Mouse (Mus musculus) stomach, embryonic 14.5 days (tissue): ENCODE results near the gene Pidd1. TPM values are rescaled to one million over a fixed set of nuclear protein-coding genes. Genes with fewer than 3 reads are reported as not detected.
A peak's percentile ranks its signal among the peaks of the same experiment; 100 is the strongest.

ENCODE experiments used
- ATAC-seq: fragments of 200-750 bp; cut with Nextera tagmentation; 2 replicates; pipeline ENCODE4 v1.8.0; 2017; ENCODE audit warnings: low read depth, moderate TSS enrichment; ENCODE audit not compliant: insufficient number of reproducible peaks, insufficient read depth, low FRiP score
- H3K27ac ChIP-seq: fragments of 300-500 bp; sonication (generic); 2 replicates; pipeline ENCODE4 v1.5.1; 2014; ENCODE audit warnings: mild to moderate bottlenecking, low read length, moderate library complexity, mixed read lengths
- H3K27me3 ChIP-seq: fragments of 300-500 bp; sonication (generic); 2 replicates; pipeline ENCODE4 v1.6.1; 2014; ENCODE audit warnings: low read length, control low read depth, mixed read lengths; ENCODE audit not compliant: control insufficient read depth, insufficient read depth
- H3K36me3 ChIP-seq: fragments of 300-500 bp; sonication (generic); 2 replicates; pipeline ENCODE4 v1.6.1; 2014; ENCODE audit warnings: mild to moderate bottlenecking, control low read depth, low read length, moderate library complexity, mixed read lengths; ENCODE audit not compliant: control insufficient read depth, insufficient read depth
- H3K4me1 ChIP-seq: fragments of 300-500 bp; sonication (generic); 2 replicates; pipeline ENCODE4 v1.6.1; 2014; ENCODE audit warnings: low read length, control low read depth, mixed read lengths; ENCODE audit not compliant: control insufficient read depth, insufficient read depth
- H3K4me2 ChIP-seq: fragments of 300-500 bp; sonication (generic); replicated peaks from 2 replicates; pipeline ENCODE4 v1.6.1; 2014; ENCODE audit warnings: low read depth, low read length, control low read depth
- H3K4me3 ChIP-seq: fragments of 300-500 bp; sonication (generic); 2 replicates; pipeline ENCODE4 v1.5.1; 2014; ENCODE audit warnings: low read depth, low read length, control low read depth
- H3K9ac ChIP-seq: fragments of 300-500 bp; sonication (generic); replicated peaks from 2 replicates; pipeline ENCODE4 v1.6.1; 2014; ENCODE audit warnings: low read depth, mild to moderate bottlenecking, control low read depth, low read length, moderate library complexity, mixed read lengths
- H3K9me3 ChIP-seq: fragments of 300-500 bp; sonication (generic); 2 replicates; pipeline ENCODE4 v1.6.1; 2016; ENCODE audit warnings: low read depth, low read length, control low read depth; ENCODE audit not compliant: control insufficient read depth
- WGBS: fragments of 180-500 bp; shearing (Covaris S2); extraction: QIAGEN DNeasy Blood & Tissue Kit; methylation state at CpG from one replicate; pipeline ENCODE4 v1.1.7; 2014; 5-methylcytosine and 5-hydroxymethylcytosine counted together
- polyA plus RNA-seq: library from polyadenylated mRNA; unstranded; fragments of >200 nt; fragmentation: Nextera tagmentation; extraction: Ambion mirVana; gene quantifications from 2 replicates; pipeline ENCODE4 v1.2.1, GENCODE M21; 2014

Gene Pidd1
- polyA plus RNA-seq, 1 experiment from 2014 or later: 8.5 TPM

DNA sequence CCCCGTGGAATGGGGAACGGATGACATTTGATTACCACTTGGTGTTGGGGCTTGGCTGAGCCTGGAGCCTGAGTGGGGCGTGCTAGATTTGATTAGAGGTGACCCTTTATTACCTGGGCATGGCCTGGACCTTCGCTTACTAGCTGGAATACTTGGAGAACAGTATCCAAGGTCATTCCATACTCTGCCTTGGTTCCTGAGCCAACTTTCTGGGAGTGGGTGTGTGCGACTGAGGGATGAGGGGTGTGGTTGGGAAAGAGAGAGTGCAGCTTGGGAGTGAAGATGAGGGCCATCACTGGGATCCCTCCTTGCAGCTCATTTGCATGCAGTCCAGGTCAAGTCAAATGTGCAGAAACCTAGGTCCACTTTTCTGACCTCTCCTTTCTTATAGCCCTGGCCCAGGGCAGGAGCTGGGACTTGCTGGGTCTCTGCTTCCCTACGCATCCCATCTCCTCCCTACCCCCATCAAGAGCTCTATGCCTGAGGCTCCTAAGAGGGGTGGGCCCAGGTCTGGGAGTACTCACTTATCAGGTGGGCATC is 39.4 kb upstream of the Pidd1 start:
- H3K9me3 ChIP-seq: no peaks in the 10 kb centered on the region
- no peak overlapping the region for H3K4me3 ChIP-seq
- ATAC-seq: no peak
- 66% methylated on average over 6 of the region's 6 CpGs for WGBS
- no peak overlapping the region for H3K27ac ChIP-seq
- H3K27me3 ChIP-seq: 0 out of 2 replicates have a peak, but pooled peaks cover 3% of the 10 kb centered on the region
- H3K4me1 ChIP-seq: peaks cover 12% of the 10 kb centered on the region
- H3K4me2 ChIP-seq: no peak overlapping the region
- no peaks in the 10 kb centered on the region for H3K36me3 ChIP-seq
- H3K9ac ChIP-seq: no peak overlapping the region

DNA sequence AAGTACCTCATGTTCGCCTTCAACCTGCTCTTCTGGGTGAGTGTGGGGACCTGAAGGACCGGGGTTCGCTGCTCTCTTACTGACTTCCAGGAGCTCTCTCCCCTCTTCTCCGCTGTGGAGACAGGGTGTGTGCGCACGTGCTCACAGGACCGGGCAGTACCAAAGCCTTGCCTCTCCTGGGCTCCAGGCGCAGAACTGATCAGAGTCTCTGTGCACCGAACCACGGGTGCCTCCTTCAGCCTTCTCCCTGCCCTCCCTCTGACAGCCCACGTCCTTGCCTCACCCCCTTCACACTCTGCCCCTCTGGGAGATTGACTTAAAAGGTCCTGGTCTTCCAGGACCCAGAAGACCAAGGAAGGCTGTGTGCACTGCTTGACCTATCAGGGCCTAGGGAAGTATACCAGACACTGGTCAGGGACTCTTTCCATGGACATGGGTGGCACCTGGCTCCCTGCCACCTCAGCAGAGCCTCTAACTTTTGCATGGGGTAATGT is 38.8 kb upstream of the Pidd1 start:
- Histone ChIP-seq H3K9me3 (no peaks in the 10 kb centered on the region), H3K9ac (peak overlapping the region; percentile 25; the same call in 1 of the 2 replicates)
- 15% methylated on average over 11 of the region's 11 CpGs for WGBS

DNA sequence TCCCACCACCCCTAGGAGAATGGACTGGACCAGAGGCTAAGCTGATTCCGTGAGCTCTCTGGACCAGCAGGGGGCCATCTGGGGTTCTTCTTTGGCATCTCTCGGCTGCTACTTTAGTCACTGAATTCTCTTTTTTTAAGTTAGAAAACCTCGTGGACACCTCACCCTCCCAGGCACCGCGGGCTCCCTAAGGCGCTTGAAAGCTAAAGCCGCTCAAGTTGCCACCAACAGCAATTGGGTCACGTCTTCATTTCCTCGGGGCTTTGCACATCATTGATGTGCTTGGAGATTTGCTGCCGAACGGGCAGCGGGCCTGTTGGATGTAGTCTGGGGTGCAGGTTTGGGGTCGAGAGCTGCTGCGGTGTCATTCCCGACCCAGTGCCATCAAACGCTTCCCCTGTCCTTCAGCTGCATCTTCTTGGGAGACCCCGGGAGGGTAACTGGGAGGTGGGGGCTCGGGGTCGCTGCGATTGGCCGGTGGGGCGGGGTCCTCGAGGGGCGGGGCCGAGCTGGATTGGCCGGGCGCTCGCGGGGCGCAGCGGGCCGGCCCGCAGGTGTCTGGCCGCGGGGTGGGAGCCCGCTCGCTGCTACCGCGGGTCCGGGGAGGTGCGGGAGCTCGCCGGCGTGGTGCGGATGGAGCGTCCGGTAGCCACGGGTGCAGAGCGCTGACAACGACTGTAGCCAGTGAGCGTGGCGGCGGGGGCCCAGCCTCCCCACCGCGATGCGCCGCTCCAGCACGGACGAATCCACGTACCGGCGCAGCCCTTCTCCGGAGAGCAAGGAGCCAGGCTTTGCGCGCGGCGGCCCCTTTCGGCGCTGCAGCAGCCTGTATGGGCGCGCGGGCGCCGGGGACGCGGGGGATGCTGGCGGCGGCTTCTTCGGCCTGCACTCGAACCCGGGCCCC is 37.9 kb upstream of the Pidd1 start:
- Histone ChIP-seq H3K9me3 (no peaks in the 10 kb centered on the region), H3K4me1 (peaks cover 26% of the 10 kb centered on the region), H3K27me3 (0 out of 2 replicates have a peak, but pooled peaks cover 3% of the 10 kb centered on the region), H3K4me3 (peak overlapping the region; percentile 40), H3K36me3 (no peaks in the 10 kb centered on the region), H3K27ac (no peak overlapping the region), H3K9ac (peak overlapping the region; percentile 25; the same call in 1 of the 2 replicates), H3K4me2 (peak overlapping the region; percentile 89)
- 1% methylated on average over 80 of the region's 81 CpGs for WGBS
- ATAC-seq: no peak

More for the DNA sequence above, 38.8 kb upstream of the Pidd1 start:
- Histone ChIP-seq H3K4me2 (peak overlapping the region; percentile 89), H3K27me3 (0 out of 2 replicates have a peak, but pooled peaks cover 3% of the 10 kb centered on the region), H3K4me1 (peaks cover 18% of the 10 kb centered on the region), H3K27ac (no peak overlapping the region), H3K36me3 (no peaks in the 10 kb centered on the region), H3K4me3 (peak overlapping the region; percentile 40)
- no peak for ATAC-seq

DNA sequence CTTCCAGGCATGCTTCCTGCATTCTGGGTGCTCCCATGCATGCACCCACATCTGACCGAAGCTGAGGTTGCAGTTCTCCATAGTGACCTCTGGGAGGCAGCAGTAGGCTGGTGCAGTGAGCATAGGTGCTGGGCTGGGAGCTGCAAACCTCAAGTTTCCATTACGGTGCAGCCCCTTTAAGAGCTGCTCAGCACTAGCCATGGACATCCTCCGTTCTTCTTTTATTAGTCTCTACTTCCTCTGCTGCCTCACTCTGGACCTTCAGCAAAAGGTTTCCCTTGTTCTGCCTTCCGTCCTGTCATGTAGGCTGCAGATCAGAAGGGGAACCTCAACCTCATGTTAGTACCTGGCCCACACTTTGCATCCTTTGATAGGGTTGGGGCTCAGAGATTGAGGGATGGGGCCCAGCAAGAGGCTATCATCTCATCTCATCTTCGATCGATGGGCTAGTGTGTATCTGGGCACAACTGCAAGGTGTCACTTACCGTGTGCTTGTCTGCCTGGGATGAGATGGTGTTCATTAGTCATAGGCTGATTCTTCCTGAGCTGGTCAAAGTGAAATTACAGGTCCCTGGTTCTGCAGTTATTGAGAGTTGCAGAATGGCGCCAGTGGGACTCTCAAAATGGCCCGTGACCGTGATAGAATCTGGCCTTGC is 37.1 kb upstream of the Pidd1 start:
- WGBS: 11% methylated on average over 10 of the region's 10 CpGs
- Histone ChIP-seq H3K4me2 (peak overlapping the region; percentile 89), H3K27me3 (0 out of 2 replicates have a peak, but pooled peaks cover 3% of the 10 kb centered on the region), H3K9ac (no peak overlapping the region), H3K27ac (no peak overlapping the region), H3K4me1 (peaks cover 30% of the 10 kb centered on the region), H3K9me3 (no peaks in the 10 kb centered on the region), H3K36me3 (no peaks in the 10 kb centered on the region), H3K4me3 (no peak overlapping the region)
- no peak for ATAC-seq

DNA sequence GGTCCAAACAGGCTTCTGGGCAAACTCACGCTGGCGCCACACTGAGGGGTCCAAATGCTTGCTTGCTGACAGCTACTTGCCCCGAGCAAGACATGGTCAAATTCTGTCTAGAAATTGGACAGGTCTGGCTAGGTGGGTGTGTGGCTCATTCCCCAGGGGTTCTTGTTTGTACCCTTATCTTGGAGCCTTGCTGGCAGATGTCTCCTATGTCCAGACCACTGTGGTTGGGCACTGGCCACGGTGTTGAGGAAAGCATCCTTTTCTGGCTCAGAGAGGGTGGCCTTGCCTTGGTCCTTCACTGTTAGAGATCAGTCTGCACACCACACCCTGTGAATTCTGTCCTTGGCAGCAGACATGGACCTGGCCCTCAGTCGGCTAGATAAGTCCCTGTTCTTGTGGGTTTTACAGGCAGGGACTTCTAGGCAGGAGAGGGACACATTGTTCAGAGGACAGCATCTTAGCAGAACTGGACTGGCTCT is 34.5 kb upstream of the Pidd1 start:
- peak overlapping the region; percentile 95; the same call in 1 of the 2 replicates for H3K27ac ChIP-seq
- H3K4me3 ChIP-seq: no peak overlapping the region
- H3K4me2 ChIP-seq: peak overlapping the region; percentile 88; the same call in 1 of the 2 replicates
- no peaks in the 10 kb centered on the region for H3K36me3 ChIP-seq
- peaks cover 36% of the 10 kb centered on the region for H3K4me1 ChIP-seq
- H3K9me3 ChIP-seq: no peaks in the 10 kb centered on the region
- 0 out of 2 replicates have a peak, but pooled peaks cover 3% of the 10 kb centered on the region for H3K27me3 ChIP-seq
- ATAC-seq: no peak
- 61% methylated on average over 5 of the region's 5 CpGs for WGBS
- no peak overlapping the region for H3K9ac ChIP-seq

DNA sequence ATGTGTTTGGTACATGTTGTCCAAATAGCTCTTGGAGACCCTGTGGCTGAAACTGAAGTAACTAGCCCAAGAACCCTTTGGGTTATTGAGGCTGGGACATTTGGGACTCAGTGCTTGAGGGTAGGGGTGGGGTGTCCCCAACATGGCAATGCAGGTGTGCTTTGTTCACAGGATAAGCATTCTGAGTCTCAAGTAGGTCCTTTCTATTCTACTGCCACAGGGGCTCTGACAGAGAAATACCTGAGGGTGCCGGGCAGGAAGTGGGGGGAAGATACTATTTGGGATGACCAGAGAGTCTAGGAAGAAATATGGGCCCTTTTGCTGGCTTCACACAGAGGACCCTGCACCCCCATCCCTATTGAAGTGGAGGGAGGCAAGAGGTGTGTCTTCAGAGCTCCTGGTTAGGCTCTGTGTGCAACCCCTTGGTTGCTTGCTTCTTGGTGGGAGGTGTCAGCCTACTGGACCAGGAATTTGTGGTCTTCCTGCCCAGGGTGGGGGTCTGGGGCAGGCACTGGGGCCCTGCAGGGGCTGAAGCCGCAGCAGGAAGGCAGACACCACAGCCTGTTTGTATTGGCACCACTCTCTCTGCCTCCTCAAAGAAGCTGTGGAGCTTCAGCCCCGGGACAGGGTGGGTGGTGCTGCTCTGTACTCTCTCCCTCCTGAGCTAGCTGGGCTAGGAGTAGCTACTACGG is 33.9 kb upstream of the Pidd1 start:
- H3K9me3 ChIP-seq: no peaks in the 10 kb centered on the region
- H3K4me2 ChIP-seq: peak overlapping the region; percentile 88
- H3K4me3 ChIP-seq: no peak overlapping the region
- peaks cover 33% of the 10 kb centered on the region for H3K4me1 ChIP-seq
- 34% methylated on average over 4 of the region's 4 CpGs for WGBS
- peaks cover 2% of the 10 kb centered on the region for H3K36me3 ChIP-seq
- H3K27ac ChIP-seq: peak overlapping the region; percentile 95
- H3K27me3 ChIP-seq: 0 out of 2 replicates have a peak, but pooled peaks cover 3% of the 10 kb centered on the region
- H3K9ac ChIP-seq: no peak overlapping the region
- ATAC-seq: no peak

DNA sequence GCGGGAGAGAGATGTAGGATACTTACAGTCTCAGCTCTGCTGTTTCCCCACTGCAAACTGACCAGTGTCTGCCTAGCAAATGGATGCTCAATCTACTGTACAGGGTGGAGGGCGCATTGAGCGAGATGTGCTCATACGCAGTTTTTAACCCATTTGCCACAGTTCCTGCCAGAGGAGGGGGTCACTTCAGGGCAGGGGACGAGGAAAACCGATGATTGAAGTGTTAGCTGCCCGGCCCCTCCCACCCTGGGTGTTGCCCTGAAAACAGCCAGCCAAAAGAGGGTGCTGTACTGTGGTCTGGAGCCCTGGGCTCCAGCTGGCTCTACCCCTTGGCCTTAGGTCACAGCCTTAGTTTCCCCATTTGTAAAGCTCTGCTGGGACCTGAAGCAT is 33.2 kb upstream of the Pidd1 start:
- Histone ChIP-seq H3K9me3 (no peaks in the 10 kb centered on the region), H3K4me3 (peak overlapping the region; percentile 75), H3K9ac (0 out of 2 replicates have a peak overlapping the region, but pooled peaks have one; percentile 11), H3K36me3 (peaks cover 10% of the 10 kb centered on the region), H3K4me2 (peak overlapping the region; percentile 88), H3K27ac (peak overlapping the region; percentile 95), H3K27me3 (no peaks in the 10 kb centered on the region), H3K4me1 (peaks cover 27% of the 10 kb centered on the region)
- 5% methylated on average over 7 of the region's 7 CpGs for WGBS
- ATAC-seq: no peak
